Mouse (Mus musculus): ENCODE results near the gene Pcyt1b. TPM values are rescaled to one million over a fixed set of nuclear protein-coding genes. Genes with fewer than 3 reads are reported as not detected.

The Pcyt1b gene
- polyA plus RNA-seq, 1 experiment: 0.40 TPM

DNA sequence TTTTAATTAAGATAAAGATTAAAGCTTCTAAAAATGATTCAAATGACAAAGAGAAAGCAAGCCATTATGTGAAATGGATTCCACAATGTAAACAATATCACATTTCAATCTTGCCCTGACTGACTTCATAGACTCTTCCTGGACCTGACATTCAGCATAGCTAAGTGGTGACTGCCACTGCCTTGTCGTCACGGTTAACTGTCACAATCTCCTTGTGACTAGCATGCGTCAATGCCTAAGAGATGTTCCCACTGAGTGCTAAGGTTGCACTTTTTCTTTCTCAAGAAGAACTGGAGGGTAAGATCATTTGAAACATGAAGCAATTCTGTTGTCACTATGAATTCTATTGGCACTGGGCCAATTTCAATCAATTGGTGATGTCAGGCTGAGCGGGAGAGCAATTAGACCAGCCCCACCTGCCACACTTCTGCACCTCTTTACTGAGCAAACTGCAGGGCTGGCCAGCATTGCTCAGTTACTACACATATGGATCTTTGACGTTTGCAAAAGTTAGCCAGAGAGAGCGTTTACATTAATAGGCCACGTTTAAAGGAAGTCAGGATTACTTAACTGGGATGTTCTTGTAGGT lies 102.3 kb downstream of the Pcyt1b start:
- no peaks in the 10 kb centered on the region for H3K27me3 ChIP-seq (ENCODE audit: control insufficient read depth, insufficient read depth, low read length)
- H3K36me3 ChIP-seq (ENCODE audit: control insufficient read depth, insufficient read depth, low read length): no peaks in the 10 kb centered on the region
- 87% methylated on average over 7 of the region's 7 CpGs for WGBS
- H3K27ac ChIP-seq (ENCODE audit: control insufficient read depth, insufficient read depth, low read length): no peak overlapping the region
- no peak for TF ChIP-seq CTCF (IDR thresholded peaks at IDR 0.05; ENCODE audit: borderline replicate concordance, control insufficient read depth, extremely low read depth, insufficient read depth, low read length, poor library complexity)
- no peaks in the 10 kb centered on the region for H3K4me1 ChIP-seq (replicated peaks; ENCODE audit: control insufficient read depth, insufficient read depth, low read length)
- no peak for DNase-seq
- no peak overlapping the region for H3K4me3 ChIP-seq (ENCODE audit: control insufficient read depth, insufficient read depth, low read length)

DNA sequence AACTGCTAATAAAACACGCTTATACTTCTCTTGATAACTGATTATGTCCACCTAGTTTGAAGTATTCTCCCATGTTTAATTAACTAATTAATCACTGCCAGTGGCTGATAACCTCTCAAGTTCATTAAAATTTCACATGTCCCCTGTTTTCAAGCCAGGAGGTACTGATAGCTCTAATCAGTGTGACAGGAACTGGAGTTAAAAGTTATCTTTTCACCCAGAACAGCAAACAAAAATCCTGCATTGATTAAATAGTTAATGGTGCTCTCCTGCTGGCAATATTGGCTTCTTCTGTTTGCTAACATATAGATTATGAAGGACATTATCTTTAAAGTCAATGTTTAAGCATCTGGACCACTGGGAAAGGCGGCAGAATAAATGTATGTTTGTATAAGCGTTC lies 106.1 kb downstream of the Pcyt1b start:
- DNase-seq: no peak
- H3K27me3 ChIP-seq (ENCODE audit: control insufficient read depth, insufficient read depth, low read length): no peaks in the 10 kb centered on the region
- no peaks in the 10 kb centered on the region for H3K4me1 ChIP-seq (replicated peaks; ENCODE audit: control insufficient read depth, insufficient read depth, low read length)
- no peak for TF ChIP-seq POLR2A (IDR thresholded peaks at IDR 0.05; ENCODE audit: control insufficient read depth, extremely low read depth, insufficient read depth, low read length, poor library complexity)
- no peak for TF ChIP-seq CTCF (IDR thresholded peaks at IDR 0.05; ENCODE audit: borderline replicate concordance, control insufficient read depth, extremely low read depth, insufficient read depth, low read length, poor library complexity)
- H3K27ac ChIP-seq (ENCODE audit: control insufficient read depth, insufficient read depth, low read length): no peak overlapping the region
- WGBS: 98% methylated on average over 3 of the region's 3 CpGs
- no peaks in the 10 kb centered on the region for H3K36me3 ChIP-seq (ENCODE audit: control insufficient read depth, insufficient read depth, low read length)
- no peak overlapping the region for H3K4me3 ChIP-seq (ENCODE audit: control insufficient read depth, insufficient read depth, low read length)

DNA sequence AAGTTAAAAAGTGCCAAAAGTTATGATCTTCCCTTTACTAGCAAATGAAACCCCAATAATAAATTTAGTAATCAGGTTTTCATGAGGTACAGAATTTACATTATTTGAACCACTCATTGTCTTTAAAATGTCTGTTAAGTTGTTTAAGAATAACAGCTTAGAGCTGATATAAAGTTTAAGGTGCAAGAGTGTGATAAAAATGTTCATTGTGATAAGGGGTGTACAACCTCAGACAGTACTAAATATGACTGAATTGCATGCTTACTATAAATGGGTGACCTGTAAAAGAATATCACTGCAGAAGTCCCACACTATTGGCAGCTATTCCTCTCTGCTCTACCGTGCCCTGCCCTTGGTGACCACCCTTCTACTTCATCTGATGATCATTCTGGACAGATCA lies 134.9 kb downstream of the Pcyt1b start:
- no peak for DNase-seq
- TF ChIP-seq CTCF (IDR thresholded peaks at IDR 0.05; ENCODE audit: borderline replicate concordance, control insufficient read depth, extremely low read depth, insufficient read depth, low read length, poor library complexity) (no peak), POLR2A (IDR thresholded peaks at IDR 0.05; ENCODE audit: control insufficient read depth, extremely low read depth, insufficient read depth, low read length, poor library complexity) (no peak)
- Histone ChIP-seq H3K4me3 (ENCODE audit: control insufficient read depth, insufficient read depth, low read length) (no peak overlapping the region), H3K27ac (ENCODE audit: control insufficient read depth, insufficient read depth, low read length) (no peak overlapping the region), H3K27me3 (ENCODE audit: control insufficient read depth, insufficient read depth, low read length) (no peaks in the 10 kb centered on the region), H3K36me3 (ENCODE audit: control insufficient read depth, insufficient read depth, low read length) (no peaks in the 10 kb centered on the region), H3K4me1 (replicated peaks; ENCODE audit: control insufficient read depth, insufficient read depth, low read length) (no peaks in the 10 kb centered on the region)
- 100% methylated on average over 1 of the region's 1 CpGs for WGBS

DNA sequence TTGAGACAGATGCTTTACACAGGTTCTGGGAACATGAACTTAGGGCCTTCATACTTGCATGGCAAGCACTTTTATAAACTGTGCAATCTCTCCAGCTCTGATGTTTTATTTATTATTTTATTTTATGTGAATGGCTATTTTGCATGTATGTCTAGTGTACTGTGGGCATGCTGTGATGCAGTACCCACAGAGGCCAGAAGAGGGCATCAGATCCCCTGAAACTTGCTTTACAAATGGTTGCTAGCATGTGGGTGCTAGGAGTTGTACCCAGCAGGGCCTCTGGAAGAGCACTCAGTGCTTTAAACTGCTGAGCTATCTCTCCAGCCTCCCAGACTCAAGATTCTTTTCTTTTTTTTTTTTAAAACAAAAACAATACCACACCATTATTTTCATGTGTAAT lies 138.5 kb downstream of the Pcyt1b start:
- Histone ChIP-seq H3K27ac (ENCODE audit: control insufficient read depth, insufficient read depth, low read length) (no peak overlapping the region), H3K36me3 (ENCODE audit: control insufficient read depth, insufficient read depth, low read length) (no peaks in the 10 kb centered on the region), H3K27me3 (ENCODE audit: control insufficient read depth, insufficient read depth, low read length) (no peaks in the 10 kb centered on the region), H3K4me3 (ENCODE audit: control insufficient read depth, insufficient read depth, low read length) (no peak overlapping the region), H3K4me1 (replicated peaks; ENCODE audit: control insufficient read depth, insufficient read depth, low read length) (no peaks in the 10 kb centered on the region)
- peak; percentile 53 for DNase-seq
- TF ChIP-seq POLR2A (IDR thresholded peaks at IDR 0.05; ENCODE audit: control insufficient read depth, extremely low read depth, insufficient read depth, low read length, poor library complexity) (no peak), CTCF (IDR thresholded peaks at IDR 0.05; ENCODE audit: borderline replicate concordance, control insufficient read depth, extremely low read depth, insufficient read depth, low read length, poor library complexity) (no peak)

Other genes with a start within 250 kb of the Pcyt1b start
- 2.2 and 3.0 TPM in 2 replicates for gene Pola1, start 22.7 kb upstream of the Pcyt1b start, polyA plus RNA-seq (2012; rRNA removed)
- 22.5 and 23.3 TPM in 2 replicates for gene Pdk3, start 177.3 kb downstream of the Pcyt1b start, polyA plus RNA-seq (2012; rRNA removed)

All from thymus, adult 2 months (tissue).